Mouse (Mus musculus) midbrain, embryonic 16.5 days (tissue): Measurements from ENCODE around the gene Usp49. TPM values are rescaled to one million over a fixed set of nuclear protein-coding genes. Genes with fewer than 3 reads are reported as not detected.

Source experiments
- ATAC-seq: fragments of 200-750 bp; cut with Nextera tagmentation; 2 replicates; pipeline ENCODE4 v1.8.0; 2017; ENCODE audit warnings: moderate TSS enrichment
- H3K27ac ChIP-seq: fragments of 300-500 bp; sonication (generic); 2 replicates; pipeline ENCODE4 v1.5.1; 2014; ENCODE audit warnings: mild to moderate bottlenecking, low read length, mixed read lengths
- H3K27me3 ChIP-seq: fragments of 300-500 bp; sonication (generic); 2 replicates; pipeline ENCODE4 v1.6.1; 2014; ENCODE audit warnings: low read depth, low read length, mixed read lengths; ENCODE audit not compliant: control insufficient read depth, insufficient read depth
- H3K36me3 ChIP-seq: fragments of 300-500 bp; sonication (generic); 2 replicates; pipeline ENCODE4 v1.6.1; 2014; ENCODE audit warnings: mild to moderate bottlenecking, low read length, moderate library complexity, mixed read lengths; ENCODE audit not compliant: control insufficient read depth, insufficient read depth
- H3K4me1 ChIP-seq: fragments of 300-500 bp; sonication (generic); 2 replicates; pipeline ENCODE4 v1.6.1; 2014; ENCODE audit warnings: mild to moderate bottlenecking, low read length, mixed read lengths; ENCODE audit not compliant: control insufficient read depth, insufficient read depth
- H3K4me2 ChIP-seq: fragments of 300-500 bp; sonication (generic); 2 replicates; pipeline ENCODE4 v1.6.1; 2014; ENCODE audit warnings: mild to moderate bottlenecking, low read length, mixed read lengths
- H3K4me3 ChIP-seq: fragments of 300-500 bp; sonication (generic); 2 replicates; pipeline ENCODE4 v1.5.1; 2014; ENCODE audit warnings: low read depth, mild to moderate bottlenecking, low read length, moderate library complexity, mixed read lengths
- H3K9ac ChIP-seq: fragments of 300-500 bp; sonication (generic); 2 replicates; pipeline ENCODE4 v1.6.1; 2014; ENCODE audit warnings: low read depth, low read length, mixed read lengths
- H3K9me3 ChIP-seq: fragments of 300-500 bp; sonication (generic); replicated peaks from 2 replicates; pipeline ENCODE4 v1.6.1; 2014; ENCODE audit warnings: mild to moderate bottlenecking, low read length, mixed read lengths; ENCODE audit not compliant: control insufficient read depth, poor library complexity, severe bottlenecking
- WGBS: fragments of 180-500 bp; shearing (Covaris S2); extraction: QIAGEN DNeasy Blood & Tissue Kit; methylation state at CpG from one replicate; pipeline ENCODE4 v1.1.7; 2014; 5-methylcytosine and 5-hydroxymethylcytosine counted together
- polyA plus RNA-seq: library from polyadenylated mRNA; unstranded; fragments of >200 nt; fragmentation: Nextera tagmentation; extraction: Ambion mirVana; gene quantifications from 2 replicates; pipeline ENCODE4 v1.2.1, GENCODE M21; 2015

Gene Usp49
- polyA plus RNA-seq, 1 experiment from 2014 or later = 5.3 TPM

- WGBS = under 1% methylated on average over 61 of the region's 63 CpGs
- ATAC-seq = peak; percentile 93
- Histone ChIP-seq H3K4me3 (peak overlapping the region; percentile 51), H3K4me1 (peaks cover 31% of the 10 kb centered on the region), H3K27me3 (no peaks in the 10 kb centered on the region), H3K27ac (peak overlapping the region; percentile 97), H3K9me3 (no peaks in the 10 kb centered on the region), H3K9ac (peak overlapping the region; percentile 72), H3K4me2 (peak overlapping the region; percentile 77), H3K36me3 (peaks cover 4% of the 10 kb centered on the region; the same call in 1 of the 2 replicates)
Measured at GRCm38 (mm10) chr17:47628851-47629676, 1.4 kb upstream of the Usp49 start.

GRCm38 (mm10) chr17:47629717-47630677, 493 bp upstream of the Usp49 start:
- 0% methylated on average over 56 of the region's 61 CpGs for WGBS
- Histone ChIP-seq H3K9ac (peak overlapping the region; percentile 72), H3K36me3 (0 out of 2 replicates have a peak, but pooled peaks cover 1% of the 10 kb centered on the region), H3K9me3 (no peaks in the 10 kb centered on the region), H3K4me2 (peak overlapping the region; percentile 67), H3K27ac (peak overlapping the region; percentile 97), H3K4me1 (peaks cover 31% of the 10 kb centered on the region), H3K27me3 (no peaks in the 10 kb centered on the region), H3K4me3 (peak overlapping the region; percentile 51)
- ATAC-seq = peak; percentile 58

DNA sequence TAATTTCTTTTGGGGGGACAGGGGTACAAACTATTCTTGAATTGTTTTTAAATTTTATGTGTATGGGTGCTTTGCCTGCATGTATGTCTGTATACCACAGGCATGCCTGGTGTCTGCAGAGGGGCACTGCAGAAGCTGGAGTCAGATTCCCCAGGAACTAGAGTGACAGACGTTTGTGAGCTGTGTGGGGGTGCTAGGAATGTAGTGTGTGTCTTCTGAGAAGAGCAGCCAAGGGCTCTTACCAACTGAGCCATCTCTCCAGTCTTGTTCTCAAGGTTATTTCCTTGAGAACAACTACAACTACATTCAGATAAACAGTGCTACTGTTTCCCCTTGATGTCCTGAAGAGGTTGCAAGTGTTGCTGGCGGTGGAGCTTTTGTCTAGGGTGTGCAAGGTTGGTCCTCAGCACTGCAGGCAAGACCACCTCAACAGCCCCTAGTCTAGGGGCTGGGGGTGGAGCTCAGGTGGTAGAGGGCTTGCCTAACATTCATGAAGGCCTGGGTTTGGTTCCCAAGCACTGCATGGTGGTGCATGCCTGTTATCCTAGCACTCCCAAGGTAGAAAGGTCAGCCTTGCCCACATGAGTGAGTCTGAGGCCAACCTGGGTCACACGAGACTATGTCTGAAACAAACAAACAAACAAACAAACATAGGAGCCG, 1.8 kb downstream of the Usp49 start:
- Histone ChIP-seq H3K36me3 (no peaks in the 10 kb centered on the region; the same call in 1 of the 2 replicates), H3K4me2 (peak overlapping the region; percentile 22; the same call in 1 of the 2 replicates), H3K4me3 (no peak overlapping the region), H3K4me1 (peaks cover 31% of the 10 kb centered on the region), H3K9me3 (no peaks in the 10 kb centered on the region), H3K27me3 (no peaks in the 10 kb centered on the region), H3K9ac (no peak overlapping the region), H3K27ac (no peak overlapping the region)
- ATAC-seq = no peak
- 69% methylated on average over 4 of the region's 4 CpGs for WGBS

DNA sequence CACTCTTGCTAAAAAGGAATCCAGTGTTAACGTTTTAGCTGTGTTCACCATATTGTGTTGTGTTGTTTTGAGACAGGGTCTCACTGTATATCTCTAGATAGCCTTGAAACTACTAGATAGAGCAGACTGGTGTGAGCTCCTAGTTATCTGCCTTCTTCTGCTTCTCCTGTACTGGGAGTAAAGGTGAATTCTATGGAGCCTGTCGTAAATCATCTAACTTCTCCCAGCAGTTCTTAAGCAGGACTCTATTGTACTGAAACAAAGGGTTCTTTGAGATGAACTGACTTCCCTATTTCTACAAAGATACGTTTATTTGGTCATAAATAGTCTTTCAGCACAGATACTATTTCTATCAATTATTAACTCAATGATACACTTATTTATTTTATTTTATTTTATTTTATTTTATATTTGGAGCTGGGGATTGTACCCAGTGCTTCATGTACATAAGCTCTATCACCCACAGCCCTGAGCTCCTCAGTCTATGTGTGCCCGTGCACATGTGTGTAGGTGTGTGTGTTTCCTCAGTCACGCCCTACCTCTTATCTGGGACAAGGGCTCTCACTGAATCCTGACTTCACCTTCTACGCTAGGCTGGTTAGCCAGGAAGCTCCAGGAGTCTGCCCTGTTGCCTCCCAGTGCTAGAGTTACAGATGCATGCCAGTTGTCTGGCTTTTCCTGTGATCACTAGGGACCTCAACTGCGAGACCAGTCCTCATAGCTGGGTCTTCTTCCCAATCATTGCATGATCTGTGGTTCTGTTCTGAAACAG, 3.7 kb downstream of the Usp49 start:
- Histone ChIP-seq H3K27ac (no peak overlapping the region), H3K9me3 (no peaks in the 10 kb centered on the region), H3K4me2 (no peak overlapping the region), H3K9ac (no peak overlapping the region), H3K36me3 (no peaks in the 10 kb centered on the region; the same call in 1 of the 2 replicates), H3K4me3 (no peak overlapping the region), H3K27me3 (no peaks in the 10 kb centered on the region), H3K4me1 (peaks cover 23% of the 10 kb centered on the region)
- no peak for ATAC-seq
- 80% methylated on average over 7 of the region's 7 CpGs for WGBS

DNA sequence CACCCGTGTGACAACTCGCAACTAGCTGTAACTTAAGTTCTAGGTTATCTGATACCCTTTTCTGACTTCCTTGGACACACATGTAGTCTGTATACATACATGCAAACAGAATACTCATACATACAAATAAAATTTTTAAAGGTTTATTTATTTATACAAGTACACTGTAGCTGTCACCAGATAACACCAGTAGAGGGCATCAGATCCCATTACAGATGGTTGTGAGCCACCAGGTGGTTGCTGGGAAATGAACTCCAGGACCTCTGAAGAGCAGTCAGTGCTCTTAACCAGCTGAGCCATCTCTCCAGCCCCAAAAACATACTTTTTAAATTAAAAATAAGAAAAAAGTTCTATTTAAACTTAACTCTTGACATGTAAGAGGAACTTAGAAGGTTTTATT, 12.5 kb downstream of the Usp49 start:
- Histone ChIP-seq H3K4me3 (no peak overlapping the region), H3K9ac (no peak overlapping the region), H3K27ac (no peak overlapping the region), H3K9me3 (no peaks in the 10 kb centered on the region), H3K27me3 (no peaks in the 10 kb centered on the region), H3K4me1 (peaks cover 2% of the 10 kb centered on the region; the same call in 1 of the 2 replicates), H3K36me3 (no peaks in the 10 kb centered on the region), H3K4me2 (no peak overlapping the region)
- WGBS = 79% methylated on average over 2 of the region's 2 CpGs
- ATAC-seq = no peak

DNA sequence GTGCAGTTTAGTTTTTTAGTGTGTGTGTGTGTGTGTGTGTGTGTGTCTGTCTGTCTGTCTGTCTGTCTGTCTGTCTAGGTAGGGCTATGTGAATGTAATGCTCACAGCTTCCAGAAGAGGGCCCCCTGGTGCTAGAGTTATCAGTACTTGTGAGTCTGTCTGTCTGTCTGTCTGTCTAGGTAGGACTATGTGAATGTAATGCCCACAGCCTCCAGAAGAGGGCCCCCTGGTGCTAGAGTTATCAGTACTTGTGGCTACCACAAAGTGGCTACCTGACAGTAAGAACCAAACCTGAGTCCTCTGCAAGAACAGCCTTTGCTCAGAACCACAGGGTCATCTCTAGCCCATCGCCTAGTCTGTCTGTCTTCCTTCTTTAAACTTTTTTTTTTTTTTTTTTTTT, 16.2 kb downstream of the Usp49 start:
- Histone ChIP-seq H3K9me3 (no peaks in the 10 kb centered on the region), H3K4me1 (no peaks in the 10 kb centered on the region), H3K4me3 (no peak overlapping the region), H3K4me2 (no peak overlapping the region), H3K36me3 (no peaks in the 10 kb centered on the region), H3K27me3 (no peaks in the 10 kb centered on the region), H3K9ac (no peak overlapping the region), H3K27ac (no peak overlapping the region)
- 83% methylated on average over 1 of the region's 1 CpGs for WGBS
- no peak for ATAC-seq

DNA sequence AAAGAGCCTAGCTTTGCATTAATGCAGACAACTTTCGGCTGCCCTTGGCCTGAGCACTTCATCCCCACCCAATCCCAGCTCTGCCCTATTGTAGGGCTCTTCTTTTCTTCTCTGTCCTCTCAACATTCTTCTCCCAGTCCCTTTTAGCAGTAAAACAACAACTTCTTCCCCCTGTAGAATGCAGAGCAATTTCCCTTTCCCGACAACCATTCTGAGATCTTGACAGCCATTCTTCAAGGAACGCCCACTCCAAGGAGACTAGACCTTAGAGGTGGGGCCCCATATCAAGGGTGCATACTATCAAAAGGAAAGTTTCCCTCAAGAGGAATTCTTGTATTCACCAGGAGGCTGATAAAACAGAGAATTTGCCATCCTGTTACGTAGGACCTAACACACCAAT, 18.5 kb downstream of the Usp49 start:
- Histone ChIP-seq H3K4me1 (no peaks in the 10 kb centered on the region), H3K9me3 (no peaks in the 10 kb centered on the region), H3K4me2 (no peak overlapping the region), H3K9ac (no peak overlapping the region), H3K4me3 (no peak overlapping the region), H3K27me3 (no peaks in the 10 kb centered on the region), H3K27ac (no peak overlapping the region), H3K36me3 (no peaks in the 10 kb centered on the region)
- 36% methylated on average over 4 of the region's 4 CpGs for WGBS
- ATAC-seq = no peak

GRCm38 (mm10) chr17:47651953-47652352, 21.5 kb downstream of the Usp49 start:
- no peak for ATAC-seq
- WGBS = 66% methylated on average over 2 of the region's 2 CpGs
- H3K27me3 ChIP-seq = no peaks in the 10 kb centered on the region

More at GRCm38 (mm10) chr17:47651953-47652352, 21.5 kb downstream of the Usp49 start:
- Histone ChIP-seq H3K27ac (no peak overlapping the region), H3K4me3 (no peak overlapping the region), H3K9me3 (no peaks in the 10 kb centered on the region), H3K36me3 (no peaks in the 10 kb centered on the region), H3K9ac (no peak overlapping the region), H3K4me2 (no peak overlapping the region), H3K4me1 (no peaks in the 10 kb centered on the region)
